Mouse (Mus musculus) kidney, postnatal 0 days (tissue): ENCODE measurements around the gene Vti1b. TPM values are rescaled to one million over a fixed set of nuclear protein-coding genes. Genes with fewer than 3 reads are reported as not detected.

Source experiments
- ATAC-seq: fragments of 200-750 bp; cut with Nextera tagmentation; replicated peaks from 2 replicates; pipeline ENCODE4 v1.8.0; 2017; ENCODE audit warnings: low read depth, moderate number of reproducible peaks, moderate TSS enrichment, moderate library complexity; ENCODE audit not compliant: low FRiP score
- DNase-seq: peaks from one replicate; pipeline ENCODE4 v3.0.0-alpha.2; 2016; ENCODE audit warnings: low spot score
- H3K27ac ChIP-seq: fragments of 300-500 bp; sonication (generic); 2 replicates; pipeline ENCODE4 v1.5.1; 2014; ENCODE audit warnings: mild to moderate bottlenecking
- H3K27me3 ChIP-seq: fragments of 300-500 bp; sonication (generic); 2 replicates; pipeline ENCODE4 v1.6.1; 2014; ENCODE audit warnings: low read length, mixed read lengths; ENCODE audit not compliant: insufficient read depth
- H3K36me3 ChIP-seq: fragments of 300-500 bp; sonication (generic); 2 replicates; pipeline ENCODE4 v1.6.1; 2014; ENCODE audit warnings: low read length, mixed read lengths; ENCODE audit not compliant: insufficient read depth
- H3K4me1 ChIP-seq: fragments of 300-500 bp; sonication (generic); replicated peaks from 2 replicates; pipeline ENCODE4 v1.6.1; 2014; ENCODE audit warnings: antibody characterized with exemption, low read length, mixed read lengths; ENCODE audit not compliant: insufficient read depth
- H3K4me2 ChIP-seq: fragments of 300-500 bp; sonication (generic); 2 replicates; pipeline ENCODE4 v1.6.1; 2014; ENCODE audit warnings: mild to moderate bottlenecking, low read length, moderate library complexity, mixed read lengths
- H3K4me3 ChIP-seq: fragments of 300-500 bp; sonication (generic); replicated peaks from 2 replicates; pipeline ENCODE4 v1.5.1; 2014; ENCODE audit warnings: low read depth, low read length
- H3K9ac ChIP-seq: fragments of 300-500 bp; sonication (generic); 2 replicates; pipeline ENCODE4 v1.6.1; 2014; ENCODE audit warnings: low read depth, low read length
- H3K9me3 ChIP-seq: fragments of 300-500 bp; sonication (generic); replicated peaks from 2 replicates; pipeline ENCODE4 v1.6.1; 2016; ENCODE audit warnings: low read length, inconsistent platforms, mixed read lengths
- CTCF ChIP-seq: IDR thresholded peaks from 2 replicates; pipeline ENCODE4 v1.5.1; 2016; ENCODE audit warnings: antibody characterized with exemption, low read depth, mild to moderate bottlenecking, moderate library complexity
- WGBS: fragments of 180-500 bp; shearing (Covaris S2); extraction: QIAGEN DNeasy Blood & Tissue Kit; methylation state at CpG from one replicate; pipeline ENCODE4 v1.1.7; 2014; 5-methylcytosine and 5-hydroxymethylcytosine counted together
- polyA plus RNA-seq: library from polyadenylated mRNA; unstranded; fragments of >200 nt; fragmentation: Nextera tagmentation; extraction: Ambion mirVana; gene quantifications from 2 replicates; pipeline ENCODE4 v1.2.1, GENCODE M21; 2015

Gene Vti1b
- polyA plus RNA-seq, 1 experiment from 2014 or later, result 108 TPM

DNA sequence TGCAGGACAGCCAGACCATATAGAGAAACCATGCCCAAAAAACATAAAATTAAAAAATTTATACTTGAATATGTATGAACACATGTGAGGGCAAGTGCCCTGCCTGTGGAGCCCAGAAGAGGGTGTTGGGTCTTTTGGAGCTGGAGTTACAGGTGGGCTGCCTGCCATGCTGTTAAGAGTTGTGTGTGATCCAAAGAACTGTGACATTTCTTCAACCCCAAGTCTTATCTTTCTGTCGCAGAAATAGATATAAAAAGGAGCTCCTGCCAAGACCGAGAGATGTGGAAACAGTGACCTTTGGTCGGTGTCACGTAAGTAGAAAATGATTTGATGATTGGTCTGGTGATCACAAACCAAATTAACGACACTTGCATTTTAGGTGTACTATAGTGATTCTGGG lies 1.3 kb upstream of the Vti1b start:
- no peak overlapping the region for H3K4me2 ChIP-seq
- no peak overlapping the region for H3K4me3 ChIP-seq
- no peak for DNase-seq
- no peak overlapping the region for H3K27ac ChIP-seq
- ATAC-seq, result no peak
- H3K36me3 ChIP-seq, result peaks cover 14% of the 10 kb centered on the region; the same call in 1 of the 2 replicates
- H3K4me1 ChIP-seq, result peaks cover 6% of the 10 kb centered on the region; the same call in 1 of the 2 replicates
- H3K9ac ChIP-seq, result no peak overlapping the region
- H3K9me3 ChIP-seq, result no peaks in the 10 kb centered on the region
- WGBS, result 78% methylated on average over 5 of the region's 5 CpGs
- no peak for TF ChIP-seq CTCF
- H3K27me3 ChIP-seq, result no peaks in the 10 kb centered on the region

DNA sequence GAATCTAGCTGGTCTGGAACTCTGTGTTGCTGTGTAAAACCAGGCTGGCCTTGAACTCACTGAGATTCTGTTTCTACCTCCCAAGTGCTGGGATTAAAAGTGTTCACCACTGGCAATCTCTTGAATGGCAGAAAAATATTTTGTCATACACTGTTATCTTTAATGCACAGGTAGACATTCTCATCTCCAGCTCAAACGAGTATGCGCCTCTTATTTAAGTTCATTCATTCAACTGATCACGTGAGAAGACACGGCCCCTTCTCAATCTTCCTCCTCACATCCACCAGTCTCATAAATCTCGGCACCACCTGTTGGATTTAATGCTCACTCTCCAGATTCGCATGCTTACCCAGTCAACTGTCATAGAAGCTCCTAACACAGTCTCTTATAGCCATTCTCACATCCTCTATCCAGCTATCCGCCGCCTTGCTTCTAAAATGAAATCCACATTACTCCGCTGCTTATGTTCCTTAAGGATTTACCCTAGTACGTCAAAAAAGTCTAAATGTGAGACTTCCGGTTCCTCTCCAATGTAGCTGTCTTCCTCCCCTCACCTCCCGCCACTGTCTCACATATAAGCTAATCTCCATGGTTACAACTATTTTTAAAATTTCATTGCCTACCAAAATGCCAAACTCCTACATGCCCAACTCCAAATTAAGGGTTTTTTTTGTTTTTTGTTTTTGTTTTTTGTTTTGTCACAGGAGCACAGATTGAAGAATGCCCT lies 1.0 kb downstream of the Vti1b start:
- Histone ChIP-seq H3K36me3 (peaks cover 11% of the 10 kb centered on the region; the same call in 1 of the 2 replicates), H3K4me2 (peak overlapping the region; percentile 64), H3K4me3 (peak overlapping the region; percentile 88), H3K4me1 (peaks cover 6% of the 10 kb centered on the region; the same call in 1 of the 2 replicates), H3K27ac (no peak overlapping the region), H3K27me3 (no peaks in the 10 kb centered on the region), H3K9ac (peak overlapping the region; percentile 73), H3K9me3 (no peaks in the 10 kb centered on the region)
- TF ChIP-seq CTCF, result no peak
- ATAC-seq, result no peak
- no peak for DNase-seq
- WGBS, result 22% methylated on average over 12 of the region's 12 CpGs

DNA sequence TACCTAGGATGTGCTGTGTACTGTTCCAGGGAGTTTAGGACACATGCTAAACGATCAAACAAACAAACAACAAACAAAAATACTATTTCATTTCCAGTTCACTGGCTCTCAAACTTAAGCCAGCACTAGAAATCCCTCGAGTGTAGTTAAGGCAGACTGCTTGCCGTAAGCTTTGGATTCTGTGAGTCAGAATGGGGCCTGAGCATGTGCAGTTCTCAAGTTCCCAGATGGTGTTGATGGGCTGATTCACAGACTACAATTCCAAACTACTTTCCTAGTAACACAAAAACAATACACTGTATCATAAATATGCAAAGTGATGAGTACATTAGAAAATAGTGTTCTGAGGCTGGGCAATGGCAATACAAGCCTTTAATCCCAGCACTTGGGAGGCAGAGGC lies 2.0 kb downstream of the Vti1b start:
- Histone ChIP-seq H3K27ac (no peak overlapping the region), H3K4me1 (peaks cover 6% of the 10 kb centered on the region; the same call in 1 of the 2 replicates), H3K27me3 (no peaks in the 10 kb centered on the region), H3K4me3 (no peak overlapping the region), H3K36me3 (peaks cover 6% of the 10 kb centered on the region; the same call in 1 of the 2 replicates), H3K9ac (no peak overlapping the region), H3K9me3 (no peaks in the 10 kb centered on the region), H3K4me2 (no peak overlapping the region)
- ATAC-seq, result no peak
- WGBS, result 74% methylated on average over 3 of the region's 3 CpGs
- no peak for TF ChIP-seq CTCF
- no peak for DNase-seq

DNA sequence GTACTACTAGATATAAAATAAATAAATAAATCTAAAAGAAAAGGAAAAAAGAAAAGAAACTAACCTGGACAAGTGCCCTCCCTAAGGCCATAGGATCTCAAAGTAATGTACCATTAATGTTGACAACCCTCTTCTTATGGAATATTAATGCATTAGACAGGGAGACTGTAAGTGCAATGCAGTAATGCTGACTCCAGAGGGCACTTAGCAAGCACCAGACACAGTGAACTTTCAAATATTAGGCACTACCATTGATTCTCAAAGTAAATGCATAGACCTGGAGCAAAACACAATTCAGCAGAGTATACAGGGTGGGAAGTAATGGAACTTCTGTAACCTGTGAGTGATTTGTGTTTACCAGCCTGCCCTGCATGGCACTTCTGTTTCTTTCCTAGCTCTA lies 3.3 kb downstream of the Vti1b start:
- ATAC-seq, result no peak
- no peak overlapping the region for H3K9ac ChIP-seq

DNA sequence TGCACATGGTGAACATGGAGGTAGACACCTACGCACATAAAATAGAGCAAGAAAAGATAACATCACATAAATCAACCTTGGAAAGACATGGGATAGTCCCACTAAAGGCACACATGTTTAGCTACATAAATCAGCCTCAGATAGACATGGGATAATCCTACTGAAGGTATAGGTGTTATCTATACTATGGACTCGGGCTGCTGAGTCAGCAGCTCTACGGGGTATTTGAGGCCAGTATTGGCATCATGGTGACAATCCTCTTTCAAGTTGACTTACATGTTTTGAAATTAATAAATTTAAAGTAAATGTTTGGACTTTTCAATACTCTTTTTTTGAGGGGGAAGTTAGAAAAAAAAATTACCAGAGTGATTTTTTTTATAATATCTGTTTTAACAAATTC lies 9.6 kb downstream of the Vti1b start:
- H3K4me2 ChIP-seq, result no peak overlapping the region
- no peaks in the 10 kb centered on the region for H3K4me1 ChIP-seq
- peaks cover 44% of the 10 kb centered on the region for H3K36me3 ChIP-seq
- no peaks in the 10 kb centered on the region for H3K9me3 ChIP-seq
- H3K27me3 ChIP-seq, result no peaks in the 10 kb centered on the region
- no peak for DNase-seq
- no peak overlapping the region for H3K27ac ChIP-seq
- TF ChIP-seq CTCF, result no peak
- ATAC-seq, result no peak
- 88% methylated on average over 3 of the region's 3 CpGs for WGBS
- no peak overlapping the region for H3K4me3 ChIP-seq
- no peak overlapping the region for H3K9ac ChIP-seq

More for the DNA sequence above, 3.3 kb downstream of the Vti1b start:
- Histone ChIP-seq H3K4me1 (peaks cover 6% of the 10 kb centered on the region; the same call in 1 of the 2 replicates), H3K9me3 (no peaks in the 10 kb centered on the region), H3K4me3 (no peak overlapping the region), H3K27ac (no peak overlapping the region), H3K4me2 (no peak overlapping the region), H3K27me3 (no peaks in the 10 kb centered on the region), H3K36me3 (peaks cover 12% of the 10 kb centered on the region; the same call in 1 of the 2 replicates)
- TF ChIP-seq CTCF, result peak; percentile 43
- no peak for DNase-seq

DNA sequence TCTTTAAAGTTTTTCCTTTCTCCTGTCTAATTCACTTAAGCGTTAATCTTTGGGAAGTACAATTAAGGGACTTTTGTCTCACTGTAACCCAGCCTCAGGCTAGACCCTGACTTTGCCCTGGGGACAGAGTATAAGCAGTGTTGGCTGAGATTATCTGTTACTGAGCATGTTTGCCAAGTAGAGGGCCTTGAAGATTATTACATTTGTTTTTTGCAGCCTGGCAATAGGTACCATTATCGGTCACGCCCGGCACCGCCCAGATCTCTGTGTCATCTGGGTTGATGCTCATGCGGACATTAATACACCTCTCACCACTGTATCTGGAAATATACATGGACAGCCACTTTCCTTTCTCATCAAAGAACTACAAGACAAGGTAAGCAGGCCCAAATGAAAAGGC lies 22.8 kb downstream of the Vti1b start:
- Histone ChIP-seq H3K27ac (no peak overlapping the region), H3K27me3 (no peaks in the 10 kb centered on the region), H3K4me1 (no peaks in the 10 kb centered on the region), H3K36me3 (0 out of 2 replicates have a peak, but pooled peaks cover 9% of the 10 kb centered on the region), H3K4me3 (no peak overlapping the region), H3K4me2 (no peak overlapping the region), H3K9me3 (no peaks in the 10 kb centered on the region), H3K9ac (no peak overlapping the region)
- DNase-seq (no peak), ATAC-seq (no peak)
- WGBS, result 94% methylated on average over 6 of the region's 6 CpGs
- no peak for TF ChIP-seq CTCF
